Comparison of ENCODE assay signal across 13 mouse cellular contexts in the genomic region with DNA sequence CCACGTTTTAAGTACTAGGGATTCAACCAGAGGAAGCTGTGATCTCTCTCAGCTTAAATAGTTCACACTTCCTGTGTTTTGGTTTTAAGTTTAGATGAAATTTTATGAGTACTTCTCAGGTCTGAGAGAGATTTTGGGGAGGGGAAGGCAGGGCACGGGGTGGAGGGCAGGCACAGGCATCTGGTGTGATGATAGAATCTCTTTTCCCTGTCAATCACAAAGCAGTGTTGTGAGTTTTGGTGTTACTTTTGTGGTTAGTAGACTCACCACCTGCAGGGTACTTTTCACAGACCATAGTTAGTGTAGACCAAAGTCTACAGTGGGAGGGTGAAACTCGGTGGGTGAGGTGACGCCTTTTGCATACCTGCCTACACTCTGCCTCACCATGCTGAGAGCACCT. TPM values are rescaled to one million over a fixed set of nuclear protein-coding genes. Genes with fewer than 3 reads are reported as not detected.
DNase-seq lines count a peak whose midpoint lies in the region; ATAC-seq lines count a peak whose summit lies in the region.
"Had no signal": no experiment of that assay in that cellular context is flagged by ENCODE, and none has a peak within 500 bp of the region (broad histone marks: within the 10 kb centered on the region; RNA-seq: fewer than 3 reads in every experiment).

No protein-coding gene starts in this region.

- intact Hi-C loops in left cerebral cortex, postnatal 14 days (cut with DNase I) = no loop called here

- ATAC-seq in common myeloid progenitor, adult 5-6 weeks (replicated peaks; ENCODE audit: low read depth, poor library complexity, severe bottlenecking) = peak; percentile 46
- ATAC-seq in neutrophil, adult 5-6 weeks (ENCODE audit: extremely low read depth, insufficient number of reproducible peaks, low FRiP score, poor library complexity, severe bottlenecking) = peak; percentile 51; the same call in 1 of the 2 replicates

- DNase-seq in spleen, postnatal 36 days (ENCODE audit: low spot score in 2 of 2) = peak; percentile 29 to 37
- DNase-seq in spleen, adult 12 weeks (ENCODE audit: low spot score) = no peak
- peak; percentile 56 for DNase-seq in thymus, postnatal 4 days
- DNase-seq in left cerebral cortex, postnatal 14 days (ENCODE audit: low spot score in 2 of 2) = no peak
- no peak for DNase-seq in frontal cortex, postnatal 36 days (ENCODE audit: low spot score in 2 of 2)
- DNase-seq in c-Kit-positive CD71-positive TER-119-positive erythroid progenitor cells, embryonic 14.5 days (ENCODE audit: low spot score) = no peak
- DNase-seq: cerebellum, adult 9-11 months; kidney, adult 8-10 months; layer of hippocampus, postnatal 36 days; liver, embryonic 13.5 days; right cerebral cortex, adult 18-20 months had no signal

RNA-seq across cellular contexts. Expression of gene Stat4, which starts 32.7 kb away (rescaled TPM):
- total RNA-seq in common myeloid progenitor, adult 5-6 weeks (2017) = 26.1 and 39.4 TPM in 2 replicates
- total RNA-seq in neutrophil, adult 5-6 weeks (2017) = 93.2 and 117 TPM in 2 replicates
- total RNA-seq in left cerebral cortex, postnatal 14 days (2021) = 1 to 10 TPM; 2.9 to 3.0 TPM

Comparison
In these comparisons a context has a peak if more than half of its experiments do, and no peak if none do; other contexts are left out.
1. DNase-seq: peak in spleen, postnatal 36 days (2 of 2) and thymus, postnatal 4 days (single experiment); none in spleen, adult 12 weeks (single experiment), left cerebral cortex, postnatal 14 days (0 of 2), frontal cortex, postnatal 36 days (0 of 2) and c-Kit-positive CD71-positive TER-119-positive erythroid progenitor cells, embryonic 14.5 days (single experiment).